Mouse (Mus musculus): Measurements from ENCODE around the gene Bcl2.
A peak's percentile ranks its signal among the peaks of the same experiment; 100 is the strongest.

Gene Bcl2

DNA sequence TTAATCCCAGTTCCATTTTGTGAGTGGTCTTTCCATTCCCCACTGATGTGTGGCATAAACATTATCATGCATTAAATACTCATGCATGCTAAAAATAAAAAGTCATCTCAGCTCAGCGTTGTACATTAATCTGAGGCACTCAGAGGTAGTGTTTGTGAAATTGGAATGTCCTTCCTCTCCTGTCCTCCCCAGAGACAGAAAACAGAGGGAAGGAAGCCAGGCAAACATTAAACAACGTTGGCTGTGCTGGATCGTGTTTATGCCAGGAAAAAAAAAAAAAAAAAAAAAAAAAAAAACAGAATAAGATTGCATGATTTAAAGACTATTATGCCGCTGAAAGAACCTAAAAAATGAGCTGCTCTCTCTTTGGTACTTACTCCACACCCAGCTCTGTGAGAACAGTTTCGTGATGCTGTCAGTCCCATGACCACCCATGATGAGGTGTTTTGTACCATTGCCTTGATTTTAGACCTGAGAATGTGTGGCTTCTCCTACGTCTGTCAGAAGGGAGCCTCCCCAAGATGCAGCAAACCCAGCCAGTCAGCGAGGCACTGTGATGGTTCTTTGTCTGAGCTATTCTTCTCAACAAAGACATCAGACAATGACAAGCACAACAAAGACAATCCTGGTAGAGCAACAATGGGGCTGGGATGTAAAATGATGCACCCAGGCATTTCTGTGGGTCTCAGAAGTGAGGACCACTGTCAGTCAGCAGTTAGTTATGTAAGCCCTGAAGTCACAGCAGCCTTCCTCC is 200.0 kb downstream of the Bcl2 start:
- no peak for DNase-seq (ENCODE audit: low spot score in 2 of 2)

DNA sequence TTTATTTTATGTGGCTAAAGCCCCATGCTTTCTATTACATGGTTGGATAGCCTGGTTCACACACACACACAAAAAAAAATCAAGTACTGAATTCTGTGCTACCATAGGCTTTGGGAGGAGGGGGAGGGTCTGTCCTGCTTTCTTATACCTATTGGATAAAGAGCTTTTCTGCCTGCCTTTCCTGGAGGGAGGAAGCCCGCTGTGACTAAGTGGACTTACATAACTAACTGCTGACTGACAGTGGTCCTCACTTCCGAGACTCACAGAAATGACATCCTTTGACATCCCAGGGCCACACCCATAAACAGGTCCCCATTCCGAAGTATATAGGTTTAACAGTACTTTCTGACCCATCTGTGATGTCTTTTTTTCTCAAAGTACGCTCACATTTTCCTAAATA is 200.6 kb downstream of the Bcl2 start:
- no peak for DNase-seq (ENCODE audit: low spot score in 2 of 2)

DNA sequence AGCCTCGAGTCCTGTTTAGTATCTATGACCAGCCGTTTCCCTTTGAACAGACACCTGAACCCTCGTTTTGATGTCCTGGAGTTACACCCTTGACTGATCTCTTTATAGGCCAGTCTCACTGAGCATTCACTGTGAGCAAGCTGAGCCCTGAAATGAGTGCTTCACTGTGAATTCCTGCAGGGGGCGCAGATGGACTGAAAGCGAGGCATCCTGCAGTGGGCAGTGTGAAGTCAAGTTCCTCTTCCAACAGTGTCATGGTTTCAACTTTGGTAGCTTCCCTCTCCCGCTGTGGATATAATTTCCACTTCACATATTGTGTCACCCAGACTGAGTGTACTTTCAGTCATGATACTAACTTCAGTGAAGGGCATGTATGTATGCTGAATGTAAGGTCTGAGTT is 202.5 kb downstream of the Bcl2 start:
- DNase-seq (ENCODE audit: low spot score in 2 of 2): peak; percentile 27 to 61

DNA sequence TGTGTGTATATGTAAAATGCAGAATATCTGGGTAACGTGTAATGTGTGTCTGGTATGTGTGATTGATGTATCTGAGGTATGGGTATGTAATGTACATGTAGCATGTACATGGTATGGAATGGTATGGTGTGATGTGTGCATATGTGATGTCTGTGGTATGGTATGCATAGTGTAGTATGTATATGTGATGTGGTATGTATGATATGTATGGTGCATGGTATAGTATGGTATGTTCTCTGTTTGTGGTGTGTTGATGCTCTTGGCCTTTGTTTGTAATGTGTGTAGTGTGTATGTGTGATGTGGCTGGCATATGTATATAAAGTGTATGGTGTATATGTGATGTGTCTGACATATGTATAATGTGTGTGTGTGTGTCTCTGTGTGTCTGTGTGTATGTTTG is 206.5 kb downstream of the Bcl2 start:
- DNase-seq (ENCODE audit: low spot score in 2 of 2): no peak

DNA sequence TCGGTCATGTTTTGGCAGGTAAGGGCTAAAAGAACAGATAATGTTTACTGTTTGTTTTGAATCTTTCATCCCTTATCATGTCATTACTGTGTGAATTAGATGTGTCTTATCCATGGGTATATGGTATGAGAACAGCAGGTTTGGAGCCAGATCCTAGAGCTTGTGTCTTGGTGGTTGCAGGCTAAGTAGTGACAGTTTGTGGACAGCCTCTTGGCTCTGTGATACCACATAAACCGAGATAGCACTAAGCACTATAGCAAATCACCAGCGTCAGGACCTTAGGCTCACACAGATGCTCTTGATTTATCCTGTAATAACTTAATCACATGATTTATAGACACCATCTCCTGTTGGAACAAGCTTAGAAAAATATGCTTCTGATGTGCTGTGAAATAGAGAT is 210.2 kb downstream of the Bcl2 start:
- no peak for DNase-seq (ENCODE audit: low spot score in 2 of 2)

DNA sequence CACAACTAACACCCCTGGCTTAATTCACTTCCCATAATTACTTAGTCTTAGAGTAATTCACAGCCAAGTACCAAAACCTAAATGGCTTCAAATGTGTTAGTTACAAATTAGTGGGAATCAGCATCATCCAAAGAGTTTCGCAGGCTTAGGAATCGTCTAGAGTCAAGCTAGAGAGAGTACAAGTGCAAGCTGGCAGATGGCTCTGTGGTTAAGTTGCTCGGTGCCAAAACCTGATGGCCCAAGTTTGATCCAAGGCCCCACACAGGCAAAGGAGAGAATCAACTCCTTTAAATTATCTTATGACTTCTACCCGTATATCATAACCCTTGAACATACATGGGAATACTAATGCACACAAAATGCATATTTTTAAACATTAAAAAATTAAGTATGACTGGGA is 210.7 kb downstream of the Bcl2 start:
- no peak for DNase-seq (ENCODE audit: low spot score in 2 of 2)

DNA sequence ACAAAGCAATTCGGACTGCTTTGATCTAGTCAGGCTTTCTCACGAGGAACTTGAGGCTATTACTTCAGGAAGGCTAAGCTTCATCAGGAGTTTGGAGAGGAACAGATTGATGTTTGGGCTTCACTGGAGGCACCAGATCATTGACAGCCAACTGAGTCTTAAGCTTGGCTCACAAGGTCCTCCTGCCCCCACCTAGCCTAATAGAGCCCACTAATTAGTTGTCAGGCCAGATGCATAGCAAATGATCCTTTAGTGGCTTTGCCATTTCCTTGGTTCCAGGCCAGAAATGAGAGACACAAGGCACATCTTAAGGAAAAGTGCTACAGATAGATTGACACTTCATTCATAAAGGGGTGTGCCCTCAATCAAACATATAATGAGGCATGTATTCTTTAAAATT is 216.1 kb downstream of the Bcl2 start:
- DNase-seq (ENCODE audit: low spot score in 2 of 2): no peak

Measured in frontal cortex, postnatal 10 days (tissue).